Mouse (Mus musculus) liver, postnatal 0 days (tissue): ENCODE data around the gene Efna5. TPM values are rescaled to one million over a fixed set of nuclear protein-coding genes. Genes with fewer than 3 reads are reported as not detected.

ENCODE experiments used
- ATAC-seq: fragments of 200-750 bp; cut with Nextera tagmentation; 2 replicates; pipeline ENCODE4 v1.8.0; 2017; ENCODE audit warnings: mild to moderate bottlenecking, moderate library complexity
- DNase-seq: peaks from one replicate; pipeline ENCODE4 v3.0.0-alpha.2; 2016
- H3K27ac ChIP-seq: fragments of 300-500 bp; sonication (generic); 2 replicates; pipeline ENCODE4 v1.5.1; 2014; ENCODE audit warnings: antibody characterized with exemption, moderate library complexity, mild to moderate bottlenecking, low read depth
- H3K27me3 ChIP-seq: fragments of 300-500 bp; sonication (generic); 2 replicates; pipeline ENCODE4 v1.6.1; 2014; ENCODE audit warnings: low read length, control low read depth, mixed read lengths; ENCODE audit not compliant: insufficient read depth
- H3K36me3 ChIP-seq: fragments of 300-500 bp; sonication (generic); replicated peaks from 2 replicates; pipeline ENCODE4 v1.6.1; 2014; ENCODE audit warnings: mild to moderate bottlenecking, control low read depth, low read length, moderate library complexity, mixed read lengths; ENCODE audit not compliant: insufficient read depth
- H3K4me1 ChIP-seq: fragments of 300-500 bp; sonication (generic); 2 replicates; pipeline ENCODE4 v1.6.1; 2014; ENCODE audit warnings: antibody characterized with exemption, mild to moderate bottlenecking, control low read depth; ENCODE audit not compliant: insufficient read depth
- H3K4me2 ChIP-seq: fragments of 300-500 bp; sonication (generic); 2 replicates; pipeline ENCODE4 v1.6.1; 2014; ENCODE audit warnings: low read depth, mild to moderate bottlenecking, low read length, moderate library complexity, mixed read lengths
- H3K4me3 ChIP-seq: fragments of 300-500 bp; sonication (generic); 2 replicates; pipeline ENCODE4 v1.5.1; 2014; ENCODE audit warnings: low read depth, low read length
- H3K9ac ChIP-seq: fragments of 300-500 bp; sonication (generic); replicated peaks from 2 replicates; pipeline ENCODE4 v1.6.1; 2014; ENCODE audit warnings: mild to moderate bottlenecking, moderate library complexity
- H3K9me3 ChIP-seq: fragments of 300-500 bp; sonication (generic); 2 replicates; pipeline ENCODE4 v1.6.1; 2016; ENCODE audit warnings: mild to moderate bottlenecking, control low read depth, low read length, mixed read lengths
- CTCF ChIP-seq: sonication (generic); IDR thresholded peaks from 2 replicates; pipeline ENCODE4 v1.5.1; 2016; ENCODE audit warnings: antibody characterized with exemption, low read depth
- EP300 ChIP-seq: IDR thresholded peaks from 2 replicates; pipeline ENCODE4 v1.6.1; 2016; ENCODE audit warnings: antibody characterized with exemption, low read depth, mild to moderate bottlenecking
- WGBS: fragments of 180-500 bp; shearing (Covaris S2); extraction: QIAGEN DNeasy Blood & Tissue Kit; methylation state at CpG from one replicate; pipeline ENCODE4 v1.1.7; 2014; ENCODE audit not compliant: insufficient replicate concordance; 5-methylcytosine and 5-hydroxymethylcytosine counted together
- polyA plus RNA-seq: library from polyadenylated mRNA; unstranded; fragments of >200 nt; fragmentation: Nextera tagmentation; extraction: Ambion mirVana; gene quantifications from 2 replicates; pipeline ENCODE4 v1.2.1, GENCODE M21; 2015

Efna5 gene
- polyA plus RNA-seq, 1 experiment from 2014 or later, result 3.0 TPM

- no peak overlapping the region for H3K4me2 ChIP-seq
- ATAC-seq (no peak), DNase-seq (no peak)
- H3K36me3 ChIP-seq, result no peaks in the 10 kb centered on the region
- H3K9me3 ChIP-seq, result no peaks in the 10 kb centered on the region
- H3K9ac ChIP-seq, result no peak overlapping the region
- H3K27me3 ChIP-seq, result no peaks in the 10 kb centered on the region
- WGBS, result 86% methylated on average over 6 of the region's 6 CpGs
- no peak overlapping the region for H3K4me3 ChIP-seq
- H3K4me1 ChIP-seq, result no peaks in the 10 kb centered on the region
- no peak overlapping the region for H3K27ac ChIP-seq
- TF ChIP-seq EP300 (no peak), CTCF (no peak)
These were observed 74.5 kb downstream of the Efna5 start for GRCm38 (mm10) chr17:62806646-62807045.

GRCm38 (mm10) chr17:62802748-62803147 lies 78.4 kb downstream of the Efna5 start:
- no peak overlapping the region for H3K4me2 ChIP-seq
- H3K4me1 ChIP-seq, result no peaks in the 10 kb centered on the region
- 71% methylated on average over 6 of the region's 6 CpGs for WGBS
- ATAC-seq, result no peak
- TF ChIP-seq CTCF, result 0 out of 2 replicates have a peak, but pooled peaks have one; percentile 5
- no peak for TF ChIP-seq EP300
- H3K4me3 ChIP-seq, result no peak overlapping the region
- no peaks in the 10 kb centered on the region for H3K36me3 ChIP-seq
- no peak overlapping the region for H3K27ac ChIP-seq
- no peaks in the 10 kb centered on the region for H3K27me3 ChIP-seq
- no peak overlapping the region for H3K9ac ChIP-seq
- no peaks in the 10 kb centered on the region for H3K9me3 ChIP-seq
- no peak for DNase-seq

GRCm38 (mm10) chr17:62797272-62797671 lies 83.8 kb downstream of the Efna5 start:
- no peak overlapping the region for H3K9ac ChIP-seq
- no peak overlapping the region for H3K4me2 ChIP-seq
- ATAC-seq (no peak), DNase-seq (no peak)
- no peaks in the 10 kb centered on the region for H3K36me3 ChIP-seq
- H3K27ac ChIP-seq, result no peak overlapping the region
- no peaks in the 10 kb centered on the region for H3K4me1 ChIP-seq
- WGBS, result 93% methylated on average over 3 of the region's 3 CpGs
- H3K4me3 ChIP-seq, result no peak overlapping the region
- H3K27me3 ChIP-seq, result no peaks in the 10 kb centered on the region
- TF ChIP-seq EP300 (no peak), CTCF (no peak)
- no peaks in the 10 kb centered on the region for H3K9me3 ChIP-seq

- DNase-seq (no peak), ATAC-seq (0 out of 2 replicates have a peak, but pooled peaks have one; percentile 27)
- Histone ChIP-seq H3K4me2 (no peak overlapping the region), H3K4me1 (0 out of 2 replicates have a peak, but pooled peaks cover 3% of the 10 kb centered on the region), H3K27me3 (no peaks in the 10 kb centered on the region), H3K36me3 (no peaks in the 10 kb centered on the region), H3K9me3 (no peaks in the 10 kb centered on the region), H3K4me3 (no peak overlapping the region), H3K9ac (no peak overlapping the region), H3K27ac (no peak overlapping the region)
- WGBS, result 50% methylated on average over 15 of the region's 15 CpGs
- no peak for TF ChIP-seq EP300
- TF ChIP-seq CTCF, result no peak
These were observed 91.5 kb downstream of the Efna5 start for GRCm38 (mm10) chr17:62789291-62790290.

- Histone ChIP-seq H3K27ac (no peak overlapping the region), H3K4me3 (no peak overlapping the region), H3K4me1 (0 out of 2 replicates have a peak, but pooled peaks cover 3% of the 10 kb centered on the region), H3K9ac (no peak overlapping the region), H3K27me3 (no peaks in the 10 kb centered on the region), H3K36me3 (no peaks in the 10 kb centered on the region), H3K9me3 (no peaks in the 10 kb centered on the region), H3K4me2 (no peak overlapping the region)
- DNase-seq, result no peak
- 68% methylated on average over 6 of the region's 6 CpGs for WGBS
- no peak for TF ChIP-seq CTCF
- TF ChIP-seq EP300, result no peak
- no peak for ATAC-seq
These were observed 92.3 kb downstream of the Efna5 start for GRCm38 (mm10) chr17:62788783-62789182.

GRCm38 (mm10) chr17:62787855-62788254 lies 93.3 kb downstream of the Efna5 start:
- Histone ChIP-seq H3K4me1 (0 out of 2 replicates have a peak, but pooled peaks cover 3% of the 10 kb centered on the region), H3K4me3 (no peak overlapping the region), H3K9me3 (no peaks in the 10 kb centered on the region), H3K4me2 (no peak overlapping the region), H3K27ac (no peak overlapping the region), H3K9ac (no peak overlapping the region), H3K27me3 (no peaks in the 10 kb centered on the region), H3K36me3 (no peaks in the 10 kb centered on the region)
- no peak for ATAC-seq
- 42% methylated on average over 3 of the region's 3 CpGs for WGBS
- no peak for DNase-seq
- TF ChIP-seq CTCF (no peak), EP300 (no peak)
